ENCODE assay signal across 16 mouse cellular contexts in the genomic region with DNA sequence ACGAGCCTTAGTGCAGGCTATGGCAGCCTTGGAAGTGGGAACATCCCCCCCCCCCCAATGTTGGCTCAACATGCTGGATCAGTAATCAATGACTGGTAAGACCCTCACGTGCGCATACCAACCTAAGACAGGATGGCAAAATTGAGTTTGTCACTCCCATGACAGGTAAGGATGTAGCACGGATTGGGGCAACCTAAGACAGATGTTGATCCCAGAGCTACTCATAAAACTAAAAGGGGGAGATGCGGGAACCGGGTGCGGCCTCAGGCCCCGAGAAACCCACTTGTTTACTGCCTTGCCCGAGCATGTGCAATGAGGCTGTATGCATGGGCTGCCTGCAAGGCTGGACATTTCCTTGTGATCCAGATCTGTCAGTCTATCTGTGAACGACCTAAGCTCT.
"Had no signal": no experiment of that assay in that cellular context is flagged by ENCODE, and none has a peak within 500 bp of the region (broad histone marks: within the 10 kb centered on the region; RNA-seq: fewer than 3 reads in every experiment).

No protein-coding gene starts in this region.

- H3K9ac ChIP-seq: neural tube, embryonic 13.5 days; neural tube, embryonic 15.5 days; stomach, embryonic 15.5 days had no signal

- H3K27me3 ChIP-seq: neural tube, embryonic 13.5 days; neural tube, embryonic 15.5 days; stomach, embryonic 15.5 days had no signal

- H3K4me2 ChIP-seq: neural tube, embryonic 13.5 days; neural tube, embryonic 15.5 days; stomach, embryonic 15.5 days had no signal

- DNase-seq: retina, postnatal 1 day; right cerebral cortex, adult 18-20 months; right cerebral cortex, postnatal 14 days; right cerebral cortex, postnatal 25 days; right cerebral cortex, postnatal 4 days; spleen, adult 18-20 months; thymus, adult 18-20 months; thymus, adult 2 months; thymus, postnatal 14 days; thymus, postnatal 25 days; thymus, postnatal 36 days; thymus, postnatal 4 days had no signal

- H3K4me1 ChIP-seq: neural tube, embryonic 13.5 days; neural tube, embryonic 15.5 days; stomach, embryonic 15.5 days had no signal

- H3K4me3 ChIP-seq: neural tube, embryonic 13.5 days; neural tube, embryonic 15.5 days; stomach, embryonic 15.5 days had no signal

- H3K36me3 ChIP-seq: neural tube, embryonic 13.5 days; neural tube, embryonic 15.5 days; stomach, embryonic 15.5 days had no signal

- H3K27ac ChIP-seq: neural tube, embryonic 13.5 days; neural tube, embryonic 15.5 days; stomach, embryonic 15.5 days; stomach, postnatal 0 days had no signal

- H3K9me3 ChIP-seq: neural tube, embryonic 13.5 days; neural tube, embryonic 15.5 days; stomach, embryonic 15.5 days had no signal
